Mouse (Mus musculus): ENCODE results near the gene Rplp2. TPM values are rescaled to one million over a fixed set of nuclear protein-coding genes. Genes with fewer than 3 reads are reported as not detected.

The Rplp2 gene
- 1,000 to 10,000 TPM; 2,341 to 2,386 TPM for total RNA-seq (2023)

DNA sequence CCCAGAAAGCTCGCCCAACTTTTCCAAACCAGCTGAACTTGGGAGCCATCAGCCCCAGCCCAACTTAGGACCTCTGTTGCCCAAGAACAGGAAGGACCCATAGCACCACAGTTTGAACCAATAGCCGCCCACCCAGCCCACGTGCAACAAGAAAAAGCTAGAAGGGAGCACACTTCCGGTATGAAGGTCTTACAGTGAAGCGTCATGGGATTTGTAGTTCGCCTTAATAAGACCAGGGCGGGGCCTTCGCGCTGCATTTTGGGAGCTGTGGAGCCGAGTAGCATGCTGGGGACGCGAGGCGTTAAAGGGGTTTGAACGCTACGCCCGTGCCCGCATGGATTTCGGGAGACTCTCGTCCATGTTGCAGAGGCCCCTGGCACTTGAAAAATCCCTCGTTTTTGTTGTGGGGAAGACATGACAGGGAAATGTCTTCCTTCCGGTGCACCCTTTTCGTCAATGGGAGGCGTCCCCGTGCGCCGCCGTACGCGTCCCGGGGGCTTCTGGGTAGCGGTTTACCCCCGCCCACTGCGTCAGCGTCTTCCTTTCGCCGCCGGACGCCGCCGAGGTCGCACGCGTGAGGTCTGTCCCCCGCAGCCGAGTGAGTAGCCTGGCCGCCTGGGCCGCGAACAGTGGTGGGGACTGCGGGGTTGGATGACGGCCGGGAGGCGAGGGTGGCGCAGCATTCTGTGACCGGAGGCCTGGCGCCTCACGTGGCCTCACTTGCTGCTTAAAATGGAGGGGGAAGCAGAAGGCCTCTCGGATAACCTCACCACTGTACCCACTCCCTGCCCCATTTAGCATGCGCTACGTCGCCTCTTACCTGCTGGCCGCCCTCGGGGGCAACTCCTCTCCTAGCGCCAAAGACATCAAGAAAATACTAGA lies at the start of gene Rplp2:
TSS of gene Rplp2 (plus strand) at position 261 of the 882 bp plus-strand sequence.

DNA sequence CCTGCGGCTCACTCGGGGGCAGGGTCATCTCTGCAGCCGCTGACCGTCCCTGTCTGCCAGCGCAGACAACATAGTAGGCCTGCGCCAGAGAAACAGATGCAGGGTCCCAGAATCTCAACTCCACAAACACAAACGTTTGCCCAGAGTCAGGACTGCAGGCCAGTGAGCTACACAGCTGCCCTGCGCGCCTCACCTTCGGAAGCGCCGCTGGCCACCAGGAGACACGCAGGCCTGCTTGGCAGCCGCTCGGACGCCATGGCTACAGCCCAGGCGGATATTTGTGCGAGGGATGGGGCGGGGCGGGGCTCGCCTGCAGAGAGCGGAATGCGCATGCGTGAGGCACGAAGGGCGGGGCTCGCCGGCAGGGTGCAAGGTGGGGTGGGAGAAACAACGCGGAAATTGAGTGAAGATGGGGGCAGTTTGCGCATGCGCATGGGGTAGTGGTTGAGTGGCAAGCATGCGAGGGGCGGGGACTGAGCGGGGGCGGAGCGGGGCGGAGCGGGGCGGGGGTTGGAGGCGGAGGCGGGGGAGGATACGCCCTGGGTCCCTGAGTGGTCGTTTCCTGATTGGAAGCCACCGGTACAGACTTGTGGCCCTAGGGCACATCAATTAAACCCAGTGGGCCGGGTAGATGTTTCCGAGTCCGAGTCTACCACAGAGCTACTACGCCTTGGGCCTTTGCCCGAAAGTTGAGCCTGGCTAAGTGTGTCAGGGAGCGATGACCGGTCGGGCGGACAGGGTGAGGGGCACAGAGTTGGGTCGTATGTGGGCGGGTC lies 33.2 kb upstream of the Rplp2 start, which contains the start of gene Gatd1:
TSS of gene Gatd1 (minus strand) at position 328 of the 776 bp plus-strand sequence.

DNA sequence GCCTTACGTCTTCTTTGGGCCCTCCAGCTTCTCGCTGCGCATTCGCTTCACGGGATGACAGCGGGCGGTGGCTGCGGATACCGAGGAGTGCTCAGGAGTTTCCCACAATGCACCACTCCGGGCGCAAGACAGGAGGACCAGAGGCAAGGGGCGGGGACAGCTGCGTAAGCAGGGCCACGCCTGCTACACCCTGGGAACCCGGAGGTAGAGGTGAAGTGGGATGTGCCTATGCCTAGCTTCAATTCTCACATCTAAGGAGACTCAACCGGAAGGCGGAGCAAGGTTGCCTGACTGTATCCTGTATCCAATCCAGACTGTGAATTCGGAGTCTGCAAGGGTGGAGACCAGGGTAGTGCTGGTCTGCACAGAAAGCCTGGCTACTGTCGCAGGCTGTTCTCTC lies 17.9 kb upstream of the Rplp2 start, which contains the start of gene Cend1:
TSS of gene Cend1 (minus strand) at position 182 of the 400 bp plus-strand sequence.

DNA sequence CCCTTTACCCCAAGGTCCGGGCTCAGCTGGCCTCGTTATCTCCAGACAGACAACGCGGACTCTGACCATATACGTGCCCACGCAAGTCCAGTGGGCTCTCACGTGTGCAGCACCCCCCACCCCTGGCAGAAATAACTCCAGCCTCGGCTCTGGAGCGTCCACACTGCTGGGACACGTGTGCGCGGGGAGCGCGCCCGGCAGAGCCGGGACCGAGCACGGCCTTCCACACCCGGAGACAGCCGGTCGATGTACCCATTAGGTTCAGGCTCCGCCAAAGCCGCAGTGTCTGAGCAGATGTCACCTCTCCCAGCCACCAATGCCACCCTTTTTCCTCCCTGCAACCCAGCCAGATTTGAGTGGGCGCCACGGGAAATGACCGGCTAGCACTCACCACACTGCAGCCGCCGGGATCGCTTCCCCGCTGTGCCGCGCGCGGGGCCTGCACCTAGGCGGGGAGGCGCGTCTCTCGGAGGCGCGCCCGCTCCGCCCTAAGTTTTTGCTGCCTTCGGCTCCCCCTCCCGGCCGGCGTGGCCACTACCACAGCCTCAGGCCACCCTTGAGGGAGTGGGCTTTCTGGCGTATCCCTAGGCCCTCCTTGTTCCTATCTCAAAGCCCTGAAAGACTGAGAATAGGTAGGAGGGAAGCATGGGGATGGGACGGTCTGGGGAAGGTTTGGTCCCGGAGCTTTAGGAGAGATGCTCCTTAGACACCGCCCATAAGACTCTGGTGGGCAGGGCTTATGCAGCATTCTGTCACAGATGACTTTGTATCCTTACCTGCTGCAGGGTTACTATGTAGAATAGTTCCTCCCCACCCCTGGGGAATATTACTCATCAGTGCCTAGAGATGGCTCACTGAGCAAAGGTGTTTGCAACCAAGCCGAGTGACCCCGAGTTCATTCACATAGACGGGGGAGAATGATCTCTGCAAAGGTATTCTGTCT lies 9.7 kb upstream of the Rplp2 start, which contains the start of gene Slc25a22:
TSS of gene Slc25a22 (minus strand) at position 715 of the 943 bp plus-strand sequence.

DNA sequence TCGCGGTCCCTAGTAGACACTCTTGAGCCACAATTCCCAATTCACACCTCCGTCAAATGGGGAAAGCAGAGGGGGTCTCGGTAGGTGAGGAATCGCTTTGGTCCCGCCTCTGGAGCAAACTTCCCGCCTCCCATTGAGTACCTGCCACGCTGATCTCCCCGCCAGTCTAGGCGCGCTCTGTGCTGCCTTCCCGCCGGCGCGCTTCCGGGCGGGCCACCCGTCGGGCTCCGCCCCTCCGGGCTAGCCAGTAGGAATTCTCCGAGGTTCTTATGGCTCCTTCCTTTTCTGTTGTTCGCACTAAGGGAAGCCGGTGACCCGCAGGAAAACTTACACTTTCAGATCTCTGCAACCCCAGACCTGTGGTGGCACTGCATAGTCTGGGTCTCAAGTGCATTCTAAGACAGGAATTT lies 3.3 kb upstream of the Rplp2 start, which contains the start of gene Pidd1:
TSS of gene Pidd1 (minus strand) at position 198 of the 410 bp plus-strand sequence.

DNA sequence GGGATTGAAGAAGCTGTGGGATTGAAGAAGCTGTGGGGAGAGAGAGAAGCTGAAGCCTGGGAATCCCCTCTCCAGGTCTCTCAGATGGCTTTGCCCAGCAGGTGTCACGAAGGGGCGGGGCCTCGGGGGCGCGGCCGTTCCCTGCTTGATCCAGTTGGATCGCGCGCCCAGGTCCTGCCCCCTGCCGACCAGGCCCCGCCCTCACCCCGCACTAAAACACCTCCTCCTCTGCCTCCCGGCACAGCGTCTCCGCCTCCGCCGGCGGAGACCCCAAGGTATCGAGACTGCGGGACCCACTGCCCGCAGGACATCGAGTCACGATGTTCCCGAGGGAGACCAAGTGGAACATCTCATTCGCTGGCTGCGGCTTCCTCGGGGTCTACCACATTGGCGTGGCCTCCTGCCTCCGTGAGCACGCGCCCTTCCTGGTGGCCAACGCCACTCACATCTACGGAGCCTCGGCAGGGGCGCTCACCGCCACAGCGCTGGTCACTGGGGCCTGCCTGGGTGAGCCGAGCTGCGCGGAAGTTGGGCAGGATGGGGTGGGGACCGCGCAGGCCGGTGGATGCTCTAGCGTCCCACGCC lies 7.9 kb downstream of the Rplp2 start, which contains the start of gene Pnpla2:
TSS of gene Pnpla2 (plus strand) at position 232 of the 585 bp plus-strand sequence.

DNA sequence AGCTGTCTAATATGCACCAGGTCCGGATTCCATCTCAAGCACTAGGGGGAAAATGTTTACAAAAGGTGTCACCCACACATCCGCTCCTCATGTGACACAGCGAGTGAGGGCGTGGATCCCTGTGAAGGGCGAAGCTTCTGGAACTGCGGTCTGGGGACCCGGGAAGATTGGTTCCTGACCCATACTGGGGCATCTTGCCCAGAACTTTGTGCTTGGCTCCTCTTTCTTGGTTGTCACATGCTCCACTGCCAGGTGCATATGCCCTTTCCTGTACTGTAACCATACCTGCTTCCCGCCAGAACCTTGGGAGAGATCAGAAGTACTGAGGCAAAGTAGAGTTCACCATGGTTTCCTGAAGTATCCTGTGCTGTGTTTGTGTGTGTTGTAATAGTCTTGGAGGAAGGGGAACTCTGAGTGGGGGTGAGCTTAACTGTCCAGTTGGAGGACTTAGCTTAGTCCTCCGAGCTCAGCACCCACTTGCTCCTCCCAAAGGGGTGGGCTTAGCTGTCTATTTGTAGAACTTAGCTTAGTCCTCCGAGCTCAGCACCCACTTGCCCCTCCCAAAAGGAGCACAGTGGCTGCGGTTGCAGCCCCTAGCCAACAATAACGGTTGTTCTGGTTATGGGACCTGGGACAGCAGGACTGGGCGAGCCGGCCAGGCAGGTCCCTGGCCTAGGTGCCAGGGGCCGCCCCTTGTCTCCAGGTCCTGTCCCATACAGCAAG lies 13.4 kb downstream of the Rplp2 start, which contains the start of gene Cracr2b:
TSS of gene Cracr2b (plus strand) at position 704 of the 723 bp plus-strand sequence.

DNA sequence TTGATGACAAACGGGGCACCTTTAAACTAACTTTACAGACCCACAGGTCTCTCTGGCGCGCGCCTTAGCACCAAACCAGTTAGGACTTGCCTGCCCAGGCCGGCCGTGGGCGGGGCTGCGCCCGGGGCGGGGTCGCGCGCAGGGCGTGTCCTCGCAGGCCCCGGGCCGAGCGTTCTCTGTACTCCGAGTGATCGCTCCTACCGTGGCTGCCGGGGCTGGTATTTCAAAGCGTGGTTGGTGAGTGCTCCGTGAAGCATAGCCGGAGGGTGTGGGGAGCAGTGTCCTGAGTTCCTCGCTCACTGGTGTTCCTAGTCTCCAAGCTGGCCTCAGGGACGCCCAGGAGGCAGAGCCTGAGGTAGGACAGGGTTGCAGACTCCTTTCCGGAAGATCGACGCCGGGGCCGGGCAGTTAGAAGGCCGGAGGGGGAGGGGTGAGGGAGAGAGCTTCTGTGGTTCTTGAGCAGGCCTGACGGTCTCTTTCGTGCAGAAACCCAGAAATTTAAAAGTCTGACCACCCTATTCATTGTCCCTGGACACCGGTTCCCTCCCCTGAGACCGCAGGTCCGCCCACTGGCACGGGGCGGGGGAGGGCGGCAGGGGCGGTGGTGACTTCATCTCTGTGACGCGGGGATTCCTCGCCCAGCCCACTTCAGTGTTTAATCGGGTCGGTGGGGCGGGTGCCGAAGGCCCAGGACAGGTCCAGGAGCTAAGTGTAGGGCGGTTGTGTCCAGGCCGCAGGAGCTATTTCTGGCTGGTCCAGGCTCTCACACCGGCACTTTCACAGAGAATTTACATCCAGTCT lies 20.3 kb downstream of the Rplp2 start, which contains the start of gene Cd151:
TSS of gene Cd151 (plus strand) at position 163 of the 801 bp plus-strand sequence.

DNA sequence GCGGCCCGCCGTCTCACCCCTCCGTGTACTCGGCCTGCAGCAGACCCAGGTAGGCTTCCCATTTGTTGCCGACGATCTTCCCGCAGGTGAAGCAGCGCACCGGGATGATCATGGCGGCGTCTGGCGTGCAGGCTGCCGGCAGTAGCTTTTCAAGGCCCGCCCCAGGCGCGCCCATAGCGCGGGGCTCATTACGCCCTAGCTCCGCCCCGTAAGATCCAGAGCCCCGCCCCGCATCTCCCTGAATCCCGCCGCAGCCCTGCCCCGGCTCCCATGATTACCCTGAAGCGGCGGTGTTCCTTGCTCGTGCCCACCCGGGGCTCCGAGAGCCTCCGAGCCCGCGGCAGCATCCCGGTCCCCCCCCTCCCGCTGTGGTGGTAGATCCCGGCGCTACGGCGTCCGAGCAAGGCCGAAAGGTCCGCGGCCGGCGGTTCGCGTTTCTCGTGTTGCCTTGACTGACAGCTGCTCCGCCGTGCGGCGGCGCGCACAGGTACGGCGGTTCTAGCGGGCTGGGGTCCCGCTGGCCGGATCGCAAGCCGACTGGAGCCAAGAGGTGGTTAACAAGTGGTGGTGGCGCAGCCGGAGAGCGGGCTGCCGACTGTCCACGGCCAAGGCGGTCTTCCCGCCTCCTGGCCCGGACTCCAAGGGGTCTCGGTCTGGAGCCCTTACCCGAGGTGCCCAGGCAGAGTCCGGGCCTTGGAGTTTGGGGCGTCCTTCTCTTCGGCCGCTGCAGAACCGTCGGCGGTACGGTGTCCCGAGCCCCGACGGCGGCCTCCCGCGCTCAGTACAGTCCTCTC lies 28.0 kb downstream of the Rplp2 start, which contains the start of the genes Polr2l and Tspan4:
TSS of gene Polr2l (minus strand) at position 122 of the 794 bp plus-strand sequence.
TSS of gene Tspan4 (plus strand) at position 230 of the 794 bp plus-strand sequence.

Other genes with a start within 250 kb of the Rplp2 start
- gene Lmntd2, start 233.3 kb upstream of the Rplp2 start, total RNA-seq (2023), result 1 to 10 TPM; 4.9 TPM
- gene Rassf7, start 231.5 kb upstream of the Rplp2 start, total RNA-seq (2023), result 10 to 100 TPM; 13.4 to 15.4 TPM
- gene Phrf1, start 218.6 kb upstream of the Rplp2 start, total RNA-seq (2023), result 100 to 1,000 TPM; 149 TPM
- 10 to 100 TPM; 27.7 to 43.8 TPM for gene Irf7, start 180.9 kb upstream of the Rplp2 start, total RNA-seq (2023)
- not detected for gene Cdhr5, start 170.6 kb upstream of the Rplp2 start, total RNA-seq (2023)
- not detected for gene Sct, start 168.2 kb upstream of the Rplp2 start, total RNA-seq (2023)
- gene Drd4, start 155.4 kb upstream of the Rplp2 start, total RNA-seq (2023), result not detected
- 10 to 100 TPM; 44.0 to 45.2 TPM for gene Deaf1, start 119.7 kb upstream of the Rplp2 start, total RNA-seq (2023)
- 10 to 100 TPM; 21.6 to 30.3 TPM for gene Tmem80, start 119.6 kb upstream of the Rplp2 start, total RNA-seq (2023)
- under 1 TPM; 0.24 to 0.84 TPM for gene Eps8l2, start 108.5 kb upstream of the Rplp2 start, total RNA-seq (2023)
- 100 to 1,000 TPM; 146 to 150 TPM for gene Taldo1, start 55.2 kb upstream of the Rplp2 start, total RNA-seq (2023)
- gene Gatd1, start 33.2 kb upstream of the Rplp2 start, total RNA-seq (2023), result 10 to 100 TPM; 31.8 to 46.1 TPM
- gene Cend1, start 17.9 kb upstream of the Rplp2 start, total RNA-seq (2023), result not detected
- gene Slc25a22, start 9.5 kb upstream of the Rplp2 start, total RNA-seq (2023), result 10 to 100 TPM; 45.5 to 49.9 TPM
- gene Pidd1, start 3.3 kb upstream of the Rplp2 start, total RNA-seq (2023), result 1 to 10 TPM; 5.9 to 6.3 TPM
- gene Pnpla2, start 7.8 kb downstream of the Rplp2 start, total RNA-seq (2023), result 10 to 100 TPM; 54.1 to 58.8 TPM
- not detected for gene Cracr2b, start 13.7 kb downstream of the Rplp2 start, total RNA-seq (2023)
- 10 to 100 TPM; 11.2 to 17.5 TPM for gene Cd151, start 20.0 kb downstream of the Rplp2 start, total RNA-seq (2023)
- 10 to 100 TPM; 18.6 to 21.3 TPM for gene Polr2l, start 27.8 kb downstream of the Rplp2 start, total RNA-seq (2023)
- gene Tspan4, start 27.9 kb downstream of the Rplp2 start, total RNA-seq (2023), result under 1 TPM in 1 of 2 experiments, not detected in 1; 0.99 TPM
- 10 to 100 TPM; 18.7 to 24.5 TPM for gene Chid1, start 92.5 kb downstream of the Rplp2 start, total RNA-seq (2023)
- gene Ap2a2, start 114.8 kb downstream of the Rplp2 start, total RNA-seq (2023), result 10 to 100 TPM; 43.5 to 45.4 TPM
- gene Muc6, start 207.9 kb downstream of the Rplp2 start, total RNA-seq (2023), result not detected
- not detected for gene Muc2, start 243.0 kb downstream of the Rplp2 start, total RNA-seq (2023)

Measured in B cell, adult 67 days (primary cell).